Comparison of ENCODE assay signal across 18 mouse cellular contexts in genomic region chr3:108717896-108718502, GRCm38 (mm10). TPM values are rescaled to one million over a fixed set of nuclear protein-coding genes. Genes with fewer than 3 reads are reported as not detected.
DNase-seq lines count a peak whose midpoint lies in the region; ATAC-seq and TF ChIP-seq lines count a peak whose summit lies in the region.
"Had no signal": no experiment of that assay in that cellular context is flagged by ENCODE, and none has a peak within 500 bp of the region (broad histone marks: within the 10 kb centered on the region; RNA-seq: fewer than 3 reads in every experiment).

No protein-coding gene starts in this region.

- no peaks in the 10 kb centered on the region for H3K27me3 ChIP-seq in lung, postnatal 0 days (replicated peaks; ENCODE audit: insufficient read depth, low read length)
- no peaks in the 10 kb centered on the region for H3K27me3 ChIP-seq in liver, postnatal 0 days (ENCODE audit: insufficient read depth, low read length)
- no peaks in the 10 kb centered on the region for H3K27me3 ChIP-seq in stomach, postnatal 0 days (ENCODE audit: control insufficient read depth, insufficient read depth, low read length)
- no peaks in the 10 kb centered on the region for H3K27me3 ChIP-seq in kidney, embryonic 15.5 days
- H3K27me3 ChIP-seq: embryonic facial prominence, embryonic 12.5 days; forebrain, embryonic 15.5 days; limb, embryonic 15.5 days had no signal

- no peak overlapping the region for H3K27ac ChIP-seq in lung, postnatal 0 days (ENCODE audit: low read length)
- peak overlapping the region; percentile 34; the same call in 1 of the 2 replicates for H3K27ac ChIP-seq in liver, postnatal 0 days (ENCODE audit: low read depth)
- no peak overlapping the region; the same call in 1 of the 2 replicates for H3K27ac ChIP-seq in stomach, postnatal 0 days (replicated peaks)
- H3K27ac ChIP-seq in kidney, embryonic 15.5 days: no peak overlapping the region
- H3K27ac ChIP-seq: embryonic facial prominence, embryonic 12.5 days; forebrain, embryonic 15.5 days; limb, embryonic 15.5 days; midbrain, embryonic 10.5 days had no signal

- H3K9ac ChIP-seq in lung, postnatal 0 days (replicated peaks; ENCODE audit: low read depth): no peak overlapping the region
- H3K9ac ChIP-seq in liver, postnatal 0 days (replicated peaks): no peak overlapping the region
- no peak overlapping the region for H3K9ac ChIP-seq in stomach, postnatal 0 days (ENCODE audit: low read length)
- no peak overlapping the region for H3K9ac ChIP-seq in kidney, embryonic 15.5 days
- H3K9ac ChIP-seq: embryonic facial prominence, embryonic 12.5 days; forebrain, embryonic 15.5 days; limb, embryonic 15.5 days had no signal

- no peak overlapping the region for H3K4me2 ChIP-seq in lung, postnatal 0 days (replicated peaks; ENCODE audit: low read depth, low read length)
- H3K4me2 ChIP-seq in liver, postnatal 0 days (ENCODE audit: low read depth, low read length): no peak overlapping the region
- no peak overlapping the region for H3K4me2 ChIP-seq in stomach, postnatal 0 days (replicated peaks; ENCODE audit: low read depth)
- H3K4me2 ChIP-seq in kidney, embryonic 15.5 days: no peak overlapping the region
- H3K4me2 ChIP-seq: embryonic facial prominence, embryonic 12.5 days; forebrain, embryonic 15.5 days had no signal

- H3K9me3 ChIP-seq in lung, postnatal 0 days (ENCODE audit: low read length): no peaks in the 10 kb centered on the region
- H3K9me3 ChIP-seq in liver, postnatal 0 days (ENCODE audit: low read length): no peaks in the 10 kb centered on the region
- no peaks in the 10 kb centered on the region for H3K9me3 ChIP-seq in stomach, postnatal 0 days (ENCODE audit: control insufficient read depth, low read length)
- H3K9me3 ChIP-seq in kidney, embryonic 15.5 days (replicated peaks): no peaks in the 10 kb centered on the region
- H3K9me3 ChIP-seq: embryonic facial prominence, embryonic 12.5 days; forebrain, embryonic 15.5 days; limb, embryonic 15.5 days had no signal

- no peaks in the 10 kb centered on the region for H3K36me3 ChIP-seq in lung, postnatal 0 days (ENCODE audit: insufficient read depth, low read length)
- no peaks in the 10 kb centered on the region for H3K36me3 ChIP-seq in liver, postnatal 0 days (replicated peaks; ENCODE audit: insufficient read depth, low read length)
- no peaks in the 10 kb centered on the region for H3K36me3 ChIP-seq in stomach, postnatal 0 days (ENCODE audit: control insufficient read depth, insufficient read depth, low read length)
- no peaks in the 10 kb centered on the region for H3K36me3 ChIP-seq in kidney, embryonic 15.5 days
- H3K36me3 ChIP-seq: embryonic facial prominence, embryonic 12.5 days; forebrain, embryonic 15.5 days; limb, embryonic 15.5 days had no signal

- no peak for TF ChIP-seq EP300 in lung, postnatal 0 days (IDR thresholded peaks at IDR 0.05)
- no peak for TF ChIP-seq EP300 in liver, postnatal 0 days (IDR thresholded peaks at IDR 0.05; ENCODE audit: low read depth)
- no peak for TF ChIP-seq EP300 in stomach, postnatal 0 days (optimal IDR thresholded peaks at IDR 0.05)

- peak; percentile 16 for DNase-seq in lung, postnatal 36 days
- DNase-seq in lung, postnatal 0 days (ENCODE audit: low spot score): no peak
- DNase-seq in c-Kit-positive CD71-positive TER-119-positive erythroid progenitor cells, embryonic 14.5 days (ENCODE audit: low spot score): peak; percentile 29
- DNase-seq in liver, postnatal 0 days: no peak
- peak; percentile 19 for DNase-seq in stomach, postnatal 0 days (ENCODE audit: low spot score)
- no peak for DNase-seq in lung, postnatal 25 days (ENCODE audit: low spot score)
- no peak for DNase-seq in right cerebral cortex, postnatal 4 days
- DNase-seq: cerebellum, adult 9-10 months; gastrocnemius, postnatal 36 days; heart, postnatal 10 days; kidney, postnatal 36 days; thymus, adult 2 months had no signal

- H3K4me3 ChIP-seq in lung, postnatal 0 days (ENCODE audit: low read depth, low read length): no peak overlapping the region
- H3K4me3 ChIP-seq in liver, postnatal 0 days (ENCODE audit: low read depth, low read length): no peak overlapping the region
- no peak overlapping the region for H3K4me3 ChIP-seq in stomach, postnatal 0 days (ENCODE audit: low read depth, low read length)
- H3K4me3 ChIP-seq in kidney, embryonic 15.5 days (replicated peaks): no peak overlapping the region
- H3K4me3 ChIP-seq: embryonic facial prominence, embryonic 12.5 days; forebrain, embryonic 15.5 days; limb, embryonic 15.5 days; midbrain, embryonic 10.5 days had no signal

- no peak for TF ChIP-seq CTCF in lung, postnatal 0 days (IDR thresholded peaks at IDR 0.05)
- no peak for TF ChIP-seq CTCF in liver, postnatal 0 days (IDR thresholded peaks at IDR 0.05; ENCODE audit: low read depth)
- no peak for TF ChIP-seq CTCF in stomach, postnatal 0 days (IDR thresholded peaks at IDR 0.05; ENCODE audit: low read depth)

- ATAC-seq in lung, postnatal 0 days: no peak
- ATAC-seq in liver, postnatal 0 days: no peak
- ATAC-seq in stomach, postnatal 0 days (ENCODE audit: low FRiP score, low TSS enrichment): no peak
- ATAC-seq in kidney, embryonic 15.5 days (replicated peaks; ENCODE audit: low FRiP score): no peak
- ATAC-seq: forebrain, embryonic 15.5 days had no signal

- H3K4me1 ChIP-seq in lung, postnatal 0 days (ENCODE audit: insufficient read depth, low read depth, low read length): 0 out of 2 replicates have a peak, but pooled peaks cover 3% of the 10 kb centered on the region
- peaks cover 32% of the 10 kb centered on the region for H3K4me1 ChIP-seq in liver, postnatal 0 days (ENCODE audit: insufficient read depth)
- H3K4me1 ChIP-seq in stomach, postnatal 0 days (replicated peaks; ENCODE audit: control insufficient read depth, insufficient read depth): peaks cover 2% of the 10 kb centered on the region; the same call in 1 of the 2 replicates
- H3K4me1 ChIP-seq in kidney, embryonic 15.5 days: peaks cover 23% of the 10 kb centered on the region

- WGBS in lung, postnatal 0 days: 71% methylated on average over 3 of the region's 3 CpGs
- WGBS in liver, postnatal 0 days (ENCODE audit: insufficient replicate concordance): 45% methylated on average over 3 of the region's 3 CpGs
- WGBS in stomach, postnatal 0 days: 64% methylated on average over 3 of the region's 3 CpGs
- WGBS in kidney, embryonic 15.5 days: 88% methylated on average over 3 of the region's 3 CpGs

RNA-seq across cellular contexts. Expression of gene Gpsm2, which starts 4.1 kb away (rescaled TPM):
- 22.9 and 23.7 TPM in 2 replicates for polyA plus RNA-seq in lung, postnatal 0 days (2015; fragmentation: Nextera tagmentation; extraction: Ambion mirVana)
- polyA plus RNA-seq in liver, postnatal 0 days (2015; fragmentation: Nextera tagmentation; extraction: Ambion mirVana): 18.3 and 21.6 TPM in 2 replicates
- polyA plus RNA-seq in stomach, postnatal 0 days (2015; fragmentation: Nextera tagmentation; extraction: Ambion mirVana): 31.1 and 32.0 TPM in 2 replicates
- 43.3 and 45.1 TPM in 2 replicates for polyA plus RNA-seq in kidney, embryonic 15.5 days (2015; fragmentation: Nextera tagmentation; extraction: Ambion mirVana)

RNA-seq across cellular contexts. Expression of gene Aknad1, which starts 21.5 kb away (rescaled TPM):
- polyA plus RNA-seq in lung, postnatal 0 days (2015; fragmentation: Nextera tagmentation; extraction: Ambion mirVana): 0.10 and 0.21 TPM in 2 replicates
- 0.06 and 0.13 TPM in 2 replicates for polyA plus RNA-seq in liver, postnatal 0 days (2015; fragmentation: Nextera tagmentation; extraction: Ambion mirVana)
- polyA plus RNA-seq in stomach, postnatal 0 days (2015; fragmentation: Nextera tagmentation; extraction: Ambion mirVana): 0.30 and 0.85 TPM in 2 replicates
- polyA plus RNA-seq in kidney, embryonic 15.5 days (2015; fragmentation: Nextera tagmentation; extraction: Ambion mirVana): 0.05 and 0.10 TPM in 2 replicates
- polyA plus RNA-seq: forebrain, embryonic 15.5 days; midbrain, embryonic 10.5 days; neural tube, embryonic 14.5 days had no signal

Comparison
In these comparisons a context has a peak if more than half of its experiments do, and no peak if none do; other contexts are left out.
1. DNase-seq: peak in lung, postnatal 36 days (single experiment), c-Kit-positive CD71-positive TER-119-positive erythroid progenitor cells, embryonic 14.5 days (single experiment) and stomach, postnatal 0 days (single experiment); none in lung, postnatal 0 days (single experiment), liver, postnatal 0 days (single experiment), lung, postnatal 25 days (single experiment) and right cerebral cortex, postnatal 4 days (single experiment).